Mouse (Mus musculus): ENCODE measurements at regions not wholly inside any gene's neighbourhood (a gene's known extent, or its start where the extent isn't known, plus 50 kb on each side); places are given as distances from the start of the nearest gene placed in this dataset.

DNA sequence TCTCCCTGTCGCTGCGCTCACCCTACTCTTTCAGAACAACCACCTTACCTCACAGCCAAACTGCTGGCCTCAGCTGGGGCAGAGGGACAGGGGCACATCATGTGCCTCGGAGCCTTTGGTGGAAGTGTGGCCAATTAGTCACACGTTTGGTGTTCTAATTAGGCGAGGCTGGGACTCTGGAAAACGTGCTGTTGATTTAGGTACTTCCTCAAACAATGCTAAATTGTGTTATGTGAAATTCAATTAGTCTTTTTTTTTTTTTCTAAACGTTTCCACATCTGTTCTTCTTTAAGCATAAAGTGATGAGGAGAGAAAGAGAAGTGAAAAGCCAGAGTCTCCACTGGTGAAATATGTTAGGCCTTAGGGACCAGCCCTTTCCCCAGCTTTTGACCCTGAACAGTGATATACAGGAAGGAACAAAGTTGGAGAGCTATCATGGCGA lies 174.1 kb downstream of the Tbx18 start:
- DNase-seq (ENCODE audit: low read depth, low spot score), result no peak
- H3K27ac ChIP-seq (ENCODE audit: insufficient read depth, low read depth, low read length, poor library complexity, severe bottlenecking), result no peak overlapping the region

GRCm38 (mm10) chr9:87556552-87556951 lies 174.5 kb downstream of the Tbx18 start:
- H3K36me3 ChIP-seq (ENCODE audit: control insufficient read depth, insufficient read depth, low read length, poor library complexity, severe bottlenecking), result no peaks in the 10 kb centered on the region
- no peak overlapping the region for H3K4me3 ChIP-seq (ENCODE audit: insufficient read depth in 1 of 2, low read depth in 1 of 2, low read length in 2 of 2, poor library complexity in 1 of 2, severe bottlenecking in 1 of 2)
- no peaks in the 10 kb centered on the region for H3K9me3 ChIP-seq (ENCODE audit: control insufficient read depth, insufficient read depth, low read depth, low read length)
- H3K27ac ChIP-seq (ENCODE audit: insufficient read depth, low read depth, low read length, poor library complexity, severe bottlenecking), result no peak overlapping the region
- in situ Hi-C loops (cut with MboI; ENCODE audit: low sequenced_read_pairs in 2 of 2, unreplicated experiment in 2 of 2), result no loop called here
- no peak overlapping the region for H3K9ac ChIP-seq (ENCODE audit: insufficient read depth, low read depth, low read length, poor library complexity, severe bottlenecking)
- H3K4me1 ChIP-seq (ENCODE audit: control insufficient read depth in 2 of 2, insufficient read depth in 2 of 2, low read length in 2 of 2, poor library complexity in 1 of 2), result no peaks in the 10 kb centered on the region
- DNase-seq (ENCODE audit: low read depth, low spot score), result no peak
- TF ChIP-seq ZNF384 (IDR thresholded peaks at IDR 0.05; ENCODE audit: low read depth, low read length) (no peak), CHD2 (IDR thresholded peaks at IDR 0.05; ENCODE audit: low read depth, low read length) (no peak), ZC3H11A (IDR thresholded peaks at IDR 0.05; ENCODE audit: borderline replicate concordance, low read depth, low read length) (no peak), MAFK (IDR thresholded peaks at IDR 0.05; ENCODE audit: insufficient read depth, low read depth, low read length) (no peak), HCFC1 (IDR thresholded peaks at IDR 0.05; ENCODE audit: borderline replicate concordance, insufficient read depth, low read length) (no peak)

More for the DNA sequence above, 174.1 kb downstream of the Tbx18 start:
- Histone ChIP-seq H3K4me3 (ENCODE audit: insufficient read depth in 1 of 2, low read depth in 1 of 2, low read length in 2 of 2, poor library complexity in 1 of 2, severe bottlenecking in 1 of 2) (no peak overlapping the region), H3K9ac (ENCODE audit: insufficient read depth, low read depth, low read length, poor library complexity, severe bottlenecking) (no peak overlapping the region), H3K4me1 (ENCODE audit: control insufficient read depth in 2 of 2, insufficient read depth in 2 of 2, low read length in 2 of 2, poor library complexity in 1 of 2) (no peaks in the 10 kb centered on the region), H3K36me3 (ENCODE audit: control insufficient read depth, insufficient read depth, low read length, poor library complexity, severe bottlenecking) (no peaks in the 10 kb centered on the region), H3K9me3 (ENCODE audit: control insufficient read depth, insufficient read depth, low read depth, low read length) (no peaks in the 10 kb centered on the region)
- in situ Hi-C loops (cut with MboI; ENCODE audit: low sequenced_read_pairs in 2 of 2, unreplicated experiment in 2 of 2), result no loop called here
- TF ChIP-seq MAFK (IDR thresholded peaks at IDR 0.05; ENCODE audit: insufficient read depth, low read depth, low read length) (no peak), CHD2 (IDR thresholded peaks at IDR 0.05; ENCODE audit: low read depth, low read length) (no peak), HCFC1 (IDR thresholded peaks at IDR 0.05; ENCODE audit: borderline replicate concordance, insufficient read depth, low read length) (no peak), ZC3H11A (IDR thresholded peaks at IDR 0.05; ENCODE audit: borderline replicate concordance, low read depth, low read length) (no peak), ZNF384 (IDR thresholded peaks at IDR 0.05; ENCODE audit: low read depth, low read length) (no peak)

GRCm38 (mm10) chr9:87533182-87533581 lies 197.9 kb downstream of the Tbx18 start:
- no peak for DNase-seq (ENCODE audit: low read depth, low spot score)
- Histone ChIP-seq H3K9ac (ENCODE audit: insufficient read depth, low read depth, low read length, poor library complexity, severe bottlenecking) (no peak overlapping the region), H3K4me3 (ENCODE audit: insufficient read depth in 1 of 2, low read depth in 1 of 2, low read length in 2 of 2, poor library complexity in 1 of 2, severe bottlenecking in 1 of 2) (no peak overlapping the region), H3K36me3 (ENCODE audit: control insufficient read depth, insufficient read depth, low read length, poor library complexity, severe bottlenecking) (no peaks in the 10 kb centered on the region), H3K9me3 (ENCODE audit: control insufficient read depth, insufficient read depth, low read depth, low read length) (no peaks in the 10 kb centered on the region), H3K27ac (ENCODE audit: insufficient read depth, low read depth, low read length, poor library complexity, severe bottlenecking) (no peak overlapping the region), H3K4me1 (ENCODE audit: control insufficient read depth in 2 of 2, insufficient read depth in 2 of 2, low read length in 2 of 2, poor library complexity in 1 of 2) (no peaks in the 10 kb centered on the region)
- in situ Hi-C loops (cut with MboI; ENCODE audit: low sequenced_read_pairs in 2 of 2, unreplicated experiment in 2 of 2), result no loop called here
- TF ChIP-seq CHD2 (IDR thresholded peaks at IDR 0.05; ENCODE audit: low read depth, low read length), result no peak
- no peak for TF ChIP-seq HCFC1 (IDR thresholded peaks at IDR 0.05; ENCODE audit: borderline replicate concordance, insufficient read depth, low read length)
- no peak for TF ChIP-seq MAFK (IDR thresholded peaks at IDR 0.05; ENCODE audit: insufficient read depth, low read depth, low read length)
- TF ChIP-seq ZNF384 (IDR thresholded peaks at IDR 0.05; ENCODE audit: low read depth, low read length), result no peak
- TF ChIP-seq ZC3H11A (IDR thresholded peaks at IDR 0.05; ENCODE audit: borderline replicate concordance, low read depth, low read length), result no peak

DNA sequence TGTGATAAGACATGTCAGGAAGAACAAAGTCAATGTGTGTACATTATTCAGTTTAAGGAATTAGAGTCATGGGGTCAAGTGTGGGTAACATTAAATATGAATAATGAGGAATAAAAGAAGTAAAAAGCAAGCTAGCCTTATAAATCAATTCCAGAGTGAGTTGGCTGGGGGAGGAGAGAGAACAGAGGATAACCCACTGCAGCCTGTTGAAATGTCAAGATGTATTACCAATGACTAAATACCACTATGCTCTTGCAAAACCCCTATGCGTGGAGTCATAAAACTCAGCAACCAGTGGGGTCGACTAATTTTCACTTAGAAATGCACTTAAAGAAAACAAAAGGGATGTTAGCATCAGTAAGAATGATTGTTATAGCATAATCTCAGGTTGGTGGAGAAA lies 201.2 kb downstream of the Tbx18 start:
- Histone ChIP-seq H3K4me3 (ENCODE audit: insufficient read depth in 1 of 2, low read depth in 1 of 2, low read length in 2 of 2, poor library complexity in 1 of 2, severe bottlenecking in 1 of 2) (no peak overlapping the region), H3K27ac (ENCODE audit: insufficient read depth, low read depth, low read length, poor library complexity, severe bottlenecking) (no peak overlapping the region), H3K9me3 (ENCODE audit: control insufficient read depth, insufficient read depth, low read depth, low read length) (no peaks in the 10 kb centered on the region), H3K4me1 (ENCODE audit: control insufficient read depth in 2 of 2, insufficient read depth in 2 of 2, low read length in 2 of 2, poor library complexity in 1 of 2) (no peaks in the 10 kb centered on the region), H3K9ac (ENCODE audit: insufficient read depth, low read depth, low read length, poor library complexity, severe bottlenecking) (no peak overlapping the region), H3K36me3 (ENCODE audit: control insufficient read depth, insufficient read depth, low read length, poor library complexity, severe bottlenecking) (no peaks in the 10 kb centered on the region)
- no peak for DNase-seq (ENCODE audit: low read depth, low spot score)
- TF ChIP-seq ZNF384 (IDR thresholded peaks at IDR 0.05; ENCODE audit: low read depth, low read length) (no peak), CHD2 (IDR thresholded peaks at IDR 0.05; ENCODE audit: low read depth, low read length) (no peak), HCFC1 (IDR thresholded peaks at IDR 0.05; ENCODE audit: borderline replicate concordance, insufficient read depth, low read length) (no peak), MAFK (IDR thresholded peaks at IDR 0.05; ENCODE audit: insufficient read depth, low read depth, low read length) (no peak), ZC3H11A (IDR thresholded peaks at IDR 0.05; ENCODE audit: borderline replicate concordance, low read depth, low read length) (no peak)
- in situ Hi-C loops (cut with MboI; ENCODE audit: low sequenced_read_pairs in 2 of 2, unreplicated experiment in 2 of 2), result no loop called here
